Mouse (Mus musculus): ENCODE results near the gene Zbtb9. TPM values are rescaled to one million over a fixed set of nuclear protein-coding genes. Genes with fewer than 3 reads are reported as not detected.

Gene Zbtb9
- polyA plus RNA-seq, 1 experiment from 2014 or later: 9.8 TPM

GRCm38 (mm10) chr17:26959815-26960214, 13.2 kb upstream of the Zbtb9 start:
- peaks cover 85% of the 10 kb centered on the region for H3K36me3 ChIP-seq (ENCODE audit: control insufficient read depth, insufficient read depth, low read length)
- no peaks in the 10 kb centered on the region for H3K4me1 ChIP-seq (replicated peaks; ENCODE audit: control insufficient read depth, insufficient read depth, low read length)
- no peak overlapping the region for H3K4me2 ChIP-seq (ENCODE audit: low read length)
- no peak overlapping the region for H3K27ac ChIP-seq (ENCODE audit: low read depth)
- no peak for DNase-seq (ENCODE audit: low spot score)
- ATAC-seq (replicated peaks; ENCODE audit: low FRiP score, low TSS enrichment, low read depth): no peak
- no peaks in the 10 kb centered on the region for H3K9me3 ChIP-seq (ENCODE audit: control insufficient read depth, low read length)
- H3K4me3 ChIP-seq (ENCODE audit: low read depth, low read length): no peak overlapping the region
- 95% methylated on average over 4 of the region's 4 CpGs for WGBS
- no peaks in the 10 kb centered on the region for H3K27me3 ChIP-seq (replicated peaks; ENCODE audit: control insufficient read depth, insufficient read depth, low read length)
- no peak overlapping the region for H3K9ac ChIP-seq (ENCODE audit: low read length)

- ATAC-seq (replicated peaks; ENCODE audit: low FRiP score, low TSS enrichment, low read depth): no peak
- no peak for DNase-seq (ENCODE audit: low spot score)
- H3K4me2 ChIP-seq (ENCODE audit: low read length): no peak overlapping the region
- H3K9ac ChIP-seq (ENCODE audit: low read length): no peak overlapping the region
- no peak overlapping the region for H3K4me3 ChIP-seq (ENCODE audit: low read depth, low read length)
- WGBS: 91% methylated on average over 21 of the region's 21 CpGs
- peaks cover 86% of the 10 kb centered on the region for H3K36me3 ChIP-seq (ENCODE audit: control insufficient read depth, insufficient read depth, low read length)
- no peaks in the 10 kb centered on the region for H3K27me3 ChIP-seq (replicated peaks; ENCODE audit: control insufficient read depth, insufficient read depth, low read length)
- H3K4me1 ChIP-seq (replicated peaks; ENCODE audit: control insufficient read depth, insufficient read depth, low read length): no peaks in the 10 kb centered on the region
- H3K27ac ChIP-seq (ENCODE audit: low read depth): no peak overlapping the region
- no peaks in the 10 kb centered on the region for H3K9me3 ChIP-seq (ENCODE audit: control insufficient read depth, low read length)
Measured at GRCm38 (mm10) chr17:26961572-26962240, 11.3 kb upstream of the Zbtb9 start.

GRCm38 (mm10) chr17:26966993-26967392, 6.0 kb upstream of the Zbtb9 start:
- no peak overlapping the region for H3K27ac ChIP-seq (ENCODE audit: low read depth)

GRCm38 (mm10) chr17:26967477-26967876, 5.5 kb upstream of the Zbtb9 start:
- no peak overlapping the region for H3K4me3 ChIP-seq (ENCODE audit: low read depth, low read length)
- WGBS: 79% methylated on average over 6 of the region's 6 CpGs
- peaks cover 8% of the 10 kb centered on the region; the same call in 1 of the 2 replicates for H3K4me1 ChIP-seq (replicated peaks; ENCODE audit: control insufficient read depth, insufficient read depth, low read length)
- H3K27ac ChIP-seq (ENCODE audit: low read depth): no peak overlapping the region
- H3K36me3 ChIP-seq (ENCODE audit: control insufficient read depth, insufficient read depth, low read length): peaks cover 50% of the 10 kb centered on the region
- no peaks in the 10 kb centered on the region for H3K9me3 ChIP-seq (ENCODE audit: control insufficient read depth, low read length)
- no peak overlapping the region for H3K4me2 ChIP-seq (ENCODE audit: low read length)
- H3K9ac ChIP-seq (ENCODE audit: low read length): no peak overlapping the region
- H3K27me3 ChIP-seq (replicated peaks; ENCODE audit: control insufficient read depth, insufficient read depth, low read length): no peaks in the 10 kb centered on the region
- ATAC-seq (replicated peaks; ENCODE audit: low FRiP score, low TSS enrichment, low read depth): no peak
- DNase-seq (ENCODE audit: low spot score): no peak

More at GRCm38 (mm10) chr17:26966993-26967392, 6.0 kb upstream of the Zbtb9 start:
- DNase-seq (ENCODE audit: low spot score) (no peak), ATAC-seq (replicated peaks; ENCODE audit: low FRiP score, low TSS enrichment, low read depth) (no peak)
- WGBS: 92% methylated on average over 11 of the region's 11 CpGs
- Histone ChIP-seq H3K4me3 (ENCODE audit: low read depth, low read length) (no peak overlapping the region), H3K4me2 (ENCODE audit: low read length) (no peak overlapping the region), H3K9ac (ENCODE audit: low read length) (no peak overlapping the region), H3K9me3 (ENCODE audit: control insufficient read depth, low read length) (no peaks in the 10 kb centered on the region), H3K36me3 (ENCODE audit: control insufficient read depth, insufficient read depth, low read length) (peaks cover 55% of the 10 kb centered on the region), H3K27me3 (replicated peaks; ENCODE audit: control insufficient read depth, insufficient read depth, low read length) (no peaks in the 10 kb centered on the region), H3K4me1 (replicated peaks; ENCODE audit: control insufficient read depth, insufficient read depth, low read length) (peaks cover 7% of the 10 kb centered on the region; the same call in 1 of the 2 replicates)

- 83% methylated on average over 6 of the region's 6 CpGs for WGBS
- DNase-seq (ENCODE audit: low spot score): no peak
- Histone ChIP-seq H3K27ac (ENCODE audit: low read depth) (no peak overlapping the region), H3K9ac (ENCODE audit: low read length) (no peak overlapping the region), H3K4me1 (replicated peaks; ENCODE audit: control insufficient read depth, insufficient read depth, low read length) (peaks cover 8% of the 10 kb centered on the region; the same call in 1 of the 2 replicates), H3K4me3 (ENCODE audit: low read depth, low read length) (no peak overlapping the region), H3K36me3 (ENCODE audit: control insufficient read depth, insufficient read depth, low read length) (peaks cover 43% of the 10 kb centered on the region), H3K27me3 (replicated peaks; ENCODE audit: control insufficient read depth, insufficient read depth, low read length) (no peaks in the 10 kb centered on the region), H3K4me2 (ENCODE audit: low read length) (no peak overlapping the region), H3K9me3 (ENCODE audit: control insufficient read depth, low read length) (no peaks in the 10 kb centered on the region)
- no peak for ATAC-seq (replicated peaks; ENCODE audit: low FRiP score, low TSS enrichment, low read depth)
Measured at GRCm38 (mm10) chr17:26968200-26968611, 4.8 kb upstream of the Zbtb9 start.

- H3K4me2 ChIP-seq (ENCODE audit: low read length): no peak overlapping the region
- H3K9ac ChIP-seq (ENCODE audit: low read length): no peak overlapping the region
- DNase-seq (ENCODE audit: low spot score): no peak
- no peaks in the 10 kb centered on the region for H3K27me3 ChIP-seq (replicated peaks; ENCODE audit: control insufficient read depth, insufficient read depth, low read length)
- no peak overlapping the region for H3K27ac ChIP-seq (ENCODE audit: low read depth)
- H3K36me3 ChIP-seq (ENCODE audit: control insufficient read depth, insufficient read depth, low read length): peaks cover 36% of the 10 kb centered on the region
- H3K4me3 ChIP-seq (ENCODE audit: low read depth, low read length): no peak overlapping the region
- peaks cover 16% of the 10 kb centered on the region for H3K4me1 ChIP-seq (replicated peaks; ENCODE audit: control insufficient read depth, insufficient read depth, low read length)
- no peaks in the 10 kb centered on the region for H3K9me3 ChIP-seq (ENCODE audit: control insufficient read depth, low read length)
- 90% methylated on average over 6 of the region's 6 CpGs for WGBS
- no peak for ATAC-seq (replicated peaks; ENCODE audit: low FRiP score, low TSS enrichment, low read depth)
Measured at GRCm38 (mm10) chr17:26969257-26969656, 3.7 kb upstream of the Zbtb9 start.

- H3K9ac ChIP-seq (ENCODE audit: low read length): no peak overlapping the region
- no peaks in the 10 kb centered on the region for H3K27me3 ChIP-seq (replicated peaks; ENCODE audit: control insufficient read depth, insufficient read depth, low read length)
- WGBS: 70% methylated on average over 12 of the region's 12 CpGs
- DNase-seq (ENCODE audit: low spot score) (no peak), ATAC-seq (replicated peaks; ENCODE audit: low FRiP score, low TSS enrichment, low read depth) (no peak)
- H3K27ac ChIP-seq (ENCODE audit: low read depth): no peak overlapping the region
- H3K4me3 ChIP-seq (ENCODE audit: low read depth, low read length): no peak overlapping the region
- H3K9me3 ChIP-seq (ENCODE audit: control insufficient read depth, low read length): no peaks in the 10 kb centered on the region
- peaks cover 35% of the 10 kb centered on the region for H3K36me3 ChIP-seq (ENCODE audit: control insufficient read depth, insufficient read depth, low read length)
- H3K4me1 ChIP-seq (replicated peaks; ENCODE audit: control insufficient read depth, insufficient read depth, low read length): peaks cover 20% of the 10 kb centered on the region
- H3K4me2 ChIP-seq (ENCODE audit: low read length): no peak overlapping the region
Measured at GRCm38 (mm10) chr17:26970221-26970620, 2.7 kb upstream of the Zbtb9 start.

GRCm38 (mm10) chr17:26971247-26971905, 1.6 kb upstream of the Zbtb9 start:
- Histone ChIP-seq H3K4me2 (ENCODE audit: low read length) (peak overlapping the region; percentile 94), H3K27ac (ENCODE audit: low read depth) (peak overlapping the region; percentile 47; the same call in 1 of the 2 replicates)
- 60% methylated on average over 8 of the region's 8 CpGs for WGBS

More at GRCm38 (mm10) chr17:26971247-26971905, 1.6 kb upstream of the Zbtb9 start:
- H3K4me1 ChIP-seq (replicated peaks; ENCODE audit: control insufficient read depth, insufficient read depth, low read length): peaks cover 20% of the 10 kb centered on the region
- DNase-seq (ENCODE audit: low spot score) (no peak), ATAC-seq (replicated peaks; ENCODE audit: low FRiP score, low TSS enrichment, low read depth) (no peak)
- H3K9ac ChIP-seq (ENCODE audit: low read length): peak overlapping the region; percentile 74; the same call in 1 of the 2 replicates
- peak overlapping the region; percentile 87; the same call in 1 of the 2 replicates for H3K4me3 ChIP-seq (ENCODE audit: low read depth, low read length)
- no peaks in the 10 kb centered on the region for H3K9me3 ChIP-seq (ENCODE audit: control insufficient read depth, low read length)
- no peaks in the 10 kb centered on the region for H3K27me3 ChIP-seq (replicated peaks; ENCODE audit: control insufficient read depth, insufficient read depth, low read length)
- peaks cover 37% of the 10 kb centered on the region for H3K36me3 ChIP-seq (ENCODE audit: control insufficient read depth, insufficient read depth, low read length)
